Mouse (Mus musculus): Measurements from ENCODE around the gene Ehd1. TPM values are rescaled to one million over a fixed set of nuclear protein-coding genes. Genes with fewer than 3 reads are reported as not detected.
A peak's percentile ranks its signal among the peaks of the same experiment; 100 is the strongest.
"Not testable (repeated sequence)": the region's sequence is repeated elsewhere in the genome, so short reads cannot be mapped to it uniquely, and the experiment has no call there.

Ehd1 gene
- polyA plus RNA-seq, 1 experiment from 2014 or later = 77.2 TPM

- H3K9me3 ChIP-seq (replicated peaks; ENCODE audit: control insufficient read depth, low read length) = no peaks in the 10 kb centered on the region
- no peak overlapping the region for H3K4me2 ChIP-seq (ENCODE audit: low read depth, low read length)
- no peak overlapping the region for H3K4me3 ChIP-seq (replicated peaks; ENCODE audit: low read length)
- peaks cover 13% of the 10 kb centered on the region for H3K36me3 ChIP-seq (ENCODE audit: control insufficient read depth, insufficient read depth, low read length)
- WGBS = 86% methylated on average over 5 of the region's 5 CpGs
- no peak for ATAC-seq (ENCODE audit: insufficient read depth, low FRiP score)
- no peaks in the 10 kb centered on the region for H3K27me3 ChIP-seq (ENCODE audit: control insufficient read depth, insufficient read depth, low read length)
- H3K27ac ChIP-seq (ENCODE audit: low read length) = no peak overlapping the region
- peaks cover 14% of the 10 kb centered on the region for H3K4me1 ChIP-seq (ENCODE audit: control insufficient read depth, insufficient read depth, low read length)
- no peak overlapping the region for H3K9ac ChIP-seq (ENCODE audit: low read length)
Measured at GRCm38 (mm10) chr19:6310181-6310580, 33.7 kb downstream of the Ehd1 start.

GRCm38 (mm10) chr19:6311783-6312182 lies 35.3 kb downstream of the Ehd1 start:
- not testable (repeated sequence) for H3K4me1 ChIP-seq (ENCODE audit: control insufficient read depth, insufficient read depth, low read length); H3K4me2 ChIP-seq (ENCODE audit: low read depth, low read length); H3K4me3 ChIP-seq (replicated peaks; ENCODE audit: low read length); H3K9me3 ChIP-seq (replicated peaks; ENCODE audit: control insufficient read depth, low read length); ATAC-seq (ENCODE audit: insufficient read depth, low FRiP score); H3K27ac ChIP-seq (ENCODE audit: low read length); H3K9ac ChIP-seq (ENCODE audit: low read length); H3K27me3 ChIP-seq (ENCODE audit: control insufficient read depth, insufficient read depth, low read length)
- peaks cover 20% of the 10 kb centered on the region for H3K36me3 ChIP-seq (ENCODE audit: control insufficient read depth, insufficient read depth, low read length)
- WGBS = 90% methylated on average over 3 of the region's 3 CpGs

DNA sequence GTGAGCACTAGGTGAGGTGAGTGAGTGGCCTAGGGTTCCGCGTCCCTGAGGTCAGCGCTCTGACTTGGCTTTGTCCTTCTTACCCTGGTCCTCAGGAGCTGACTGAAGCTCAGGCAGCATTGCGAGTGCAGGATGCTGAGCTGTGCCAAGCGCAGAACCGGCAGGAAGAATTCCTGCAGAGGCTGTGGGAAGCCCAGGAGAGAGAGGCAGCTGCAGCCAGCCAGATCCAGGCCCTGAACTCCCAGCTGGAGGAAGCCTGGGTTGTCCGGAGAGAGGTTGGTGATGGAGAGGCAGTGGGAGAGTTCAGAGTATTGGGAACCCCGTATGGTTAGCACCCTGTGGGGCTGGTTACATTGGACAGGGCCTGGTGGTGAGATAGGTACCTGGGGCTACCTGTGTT lies 37.3 kb downstream of the Ehd1 start:
- H3K4me1 ChIP-seq (ENCODE audit: control insufficient read depth, insufficient read depth, low read length) = peaks cover 2% of the 10 kb centered on the region
- peaks cover 24% of the 10 kb centered on the region for H3K36me3 ChIP-seq (ENCODE audit: control insufficient read depth, insufficient read depth, low read length)
- 91% methylated on average over 8 of the region's 8 CpGs for WGBS
- no peak for ATAC-seq (ENCODE audit: insufficient read depth, low FRiP score)
- no peak overlapping the region for H3K9ac ChIP-seq (ENCODE audit: low read length)
- no peak overlapping the region for H3K27ac ChIP-seq (ENCODE audit: low read length)
- no peak overlapping the region for H3K4me2 ChIP-seq (ENCODE audit: low read depth, low read length)
- H3K9me3 ChIP-seq (replicated peaks; ENCODE audit: control insufficient read depth, low read length) = no peaks in the 10 kb centered on the region
- no peaks in the 10 kb centered on the region for H3K27me3 ChIP-seq (ENCODE audit: control insufficient read depth, insufficient read depth, low read length)
- H3K4me3 ChIP-seq (replicated peaks; ENCODE audit: low read length) = no peak overlapping the region

DNA sequence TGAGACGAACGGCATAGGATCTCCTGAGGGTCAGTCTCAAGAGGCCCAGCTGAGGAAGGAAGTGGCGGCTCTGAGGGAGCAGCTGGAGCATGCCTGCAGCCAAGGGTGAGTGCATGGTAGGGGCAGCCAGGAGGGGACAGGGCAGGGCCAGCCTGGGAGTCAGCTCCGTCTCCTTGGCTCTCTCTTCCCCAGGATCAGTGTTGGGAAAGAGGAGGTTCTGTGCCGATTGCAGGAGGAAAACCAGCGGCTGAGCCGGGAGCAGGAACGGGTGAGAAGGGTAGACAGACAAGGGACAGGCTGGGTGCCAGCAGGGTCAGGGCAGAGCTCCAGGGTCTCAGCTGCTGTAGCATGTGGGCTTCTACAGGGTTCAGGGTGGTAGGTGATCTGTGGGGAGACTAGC lies 38.0 kb downstream of the Ehd1 start:
- Histone ChIP-seq H3K4me1 (ENCODE audit: control insufficient read depth, insufficient read depth, low read length) (no peaks in the 10 kb centered on the region), H3K4me3 (replicated peaks; ENCODE audit: low read length) (no peak overlapping the region), H3K4me2 (ENCODE audit: low read depth, low read length) (no peak overlapping the region), H3K27me3 (ENCODE audit: control insufficient read depth, insufficient read depth, low read length) (no peaks in the 10 kb centered on the region), H3K9me3 (replicated peaks; ENCODE audit: control insufficient read depth, low read length) (no peaks in the 10 kb centered on the region), H3K9ac (ENCODE audit: low read length) (no peak overlapping the region; the same call in 1 of the 2 replicates), H3K36me3 (ENCODE audit: control insufficient read depth, insufficient read depth, low read length) (peaks cover 24% of the 10 kb centered on the region), H3K27ac (ENCODE audit: low read length) (no peak overlapping the region)
- 71% methylated on average over 8 of the region's 8 CpGs for WGBS
- ATAC-seq (ENCODE audit: insufficient read depth, low FRiP score) = no peak

- Histone ChIP-seq H3K36me3 (ENCODE audit: control insufficient read depth, insufficient read depth, low read length) (peaks cover 28% of the 10 kb centered on the region), H3K27me3 (ENCODE audit: control insufficient read depth, insufficient read depth, low read length) (no peaks in the 10 kb centered on the region), H3K4me1 (ENCODE audit: control insufficient read depth, insufficient read depth, low read length) (no peaks in the 10 kb centered on the region), H3K9ac (ENCODE audit: low read length) (no peak overlapping the region), H3K4me2 (ENCODE audit: low read depth, low read length) (no peak overlapping the region), H3K4me3 (replicated peaks; ENCODE audit: low read length) (no peak overlapping the region), H3K27ac (ENCODE audit: low read length) (no peak overlapping the region), H3K9me3 (replicated peaks; ENCODE audit: control insufficient read depth, low read length) (no peaks in the 10 kb centered on the region)
- 75% methylated on average over 14 of the region's 14 CpGs for WGBS
- ATAC-seq (ENCODE audit: insufficient read depth, low FRiP score) = no peak
Measured at GRCm38 (mm10) chr19:6315573-6315972, 39.0 kb downstream of the Ehd1 start.

- peaks cover 7% of the 10 kb centered on the region for H3K4me1 ChIP-seq (ENCODE audit: control insufficient read depth, insufficient read depth, low read length)
- H3K9ac ChIP-seq (ENCODE audit: low read length) = no peak overlapping the region
- H3K4me3 ChIP-seq (replicated peaks; ENCODE audit: low read length) = no peak overlapping the region
- peaks cover 23% of the 10 kb centered on the region for H3K36me3 ChIP-seq (ENCODE audit: control insufficient read depth, insufficient read depth, low read length)
- 89% methylated on average over 12 of the region's 12 CpGs for WGBS
- H3K9me3 ChIP-seq (replicated peaks; ENCODE audit: control insufficient read depth, low read length) = no peaks in the 10 kb centered on the region
- ATAC-seq (ENCODE audit: insufficient read depth, low FRiP score) = no peak
- H3K4me2 ChIP-seq (ENCODE audit: low read depth, low read length) = no peak overlapping the region
- no peaks in the 10 kb centered on the region for H3K27me3 ChIP-seq (ENCODE audit: control insufficient read depth, insufficient read depth, low read length)
- H3K27ac ChIP-seq (ENCODE audit: low read length) = no peak overlapping the region
Measured at GRCm38 (mm10) chr19:6318145-6318544, 41.6 kb downstream of the Ehd1 start.

GRCm38 (mm10) chr19:6321358-6321757 lies 44.8 kb downstream of the Ehd1 start:
- ATAC-seq (ENCODE audit: insufficient read depth, low FRiP score) = peak; percentile 15; the same call in 1 of the 2 replicates
- Histone ChIP-seq H3K36me3 (ENCODE audit: control insufficient read depth, insufficient read depth, low read length) (peaks cover 17% of the 10 kb centered on the region), H3K4me2 (ENCODE audit: low read depth, low read length) (peak overlapping the region; percentile 19; the same call in 1 of the 2 replicates), H3K9me3 (replicated peaks; ENCODE audit: control insufficient read depth, low read length) (no peaks in the 10 kb centered on the region), H3K9ac (ENCODE audit: low read length) (no peak overlapping the region), H3K27ac (ENCODE audit: low read length) (peak overlapping the region; percentile 69), H3K4me3 (replicated peaks; ENCODE audit: low read length) (no peak overlapping the region), H3K4me1 (ENCODE audit: control insufficient read depth, insufficient read depth, low read length) (peaks cover 7% of the 10 kb centered on the region), H3K27me3 (ENCODE audit: control insufficient read depth, insufficient read depth, low read length) (no peaks in the 10 kb centered on the region)
- WGBS = 61% methylated on average over 8 of the region's 8 CpGs

DNA sequence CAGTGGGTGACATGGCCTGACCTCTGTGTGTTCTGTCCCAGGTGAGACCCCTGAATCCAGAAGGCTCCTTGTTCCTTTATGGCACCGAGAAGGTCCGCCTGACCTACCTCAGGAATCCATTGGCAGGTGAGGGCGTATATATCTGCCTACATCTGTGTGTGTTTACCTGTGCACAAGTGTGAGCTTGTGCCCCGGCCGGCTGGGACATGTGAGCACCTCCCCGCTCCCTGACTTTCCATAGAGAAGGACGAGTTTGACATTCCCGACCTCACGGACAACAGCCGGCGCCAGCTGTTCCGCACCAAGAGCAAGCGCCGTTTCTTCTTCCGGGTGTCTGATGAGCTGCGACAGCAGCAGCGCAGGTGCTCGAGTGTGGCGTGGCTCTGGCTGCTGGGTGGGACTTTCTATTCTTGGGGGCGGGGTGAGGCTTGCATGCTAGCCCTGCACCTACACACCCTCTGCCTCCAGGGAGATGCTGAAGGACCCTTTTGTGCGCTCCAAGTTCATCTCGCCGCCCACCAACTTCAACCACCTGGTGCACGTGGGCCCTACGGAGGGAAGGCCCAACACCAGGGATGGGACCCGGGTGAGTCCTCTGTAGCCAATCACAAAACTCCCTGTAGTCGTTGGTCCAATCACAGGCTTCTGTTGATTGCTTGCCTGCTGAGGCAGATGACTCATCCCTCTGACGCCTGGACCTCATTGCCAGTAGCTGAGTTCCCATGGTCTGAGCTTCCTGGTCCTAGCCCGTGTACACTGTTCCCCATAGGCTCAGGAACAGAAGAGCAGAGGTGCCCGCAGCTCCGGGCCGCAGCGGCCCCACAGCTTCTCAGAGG lies 45.5 kb downstream of the Ehd1 start:
- WGBS = 61% methylated on average over 33 of the region's 33 CpGs
- Histone ChIP-seq H3K27ac (ENCODE audit: low read length) (peak overlapping the region; percentile 69), H3K9me3 (replicated peaks; ENCODE audit: control insufficient read depth, low read length) (no peaks in the 10 kb centered on the region), H3K4me3 (replicated peaks; ENCODE audit: low read length) (no peak overlapping the region), H3K36me3 (ENCODE audit: control insufficient read depth, insufficient read depth, low read length) (peaks cover 13% of the 10 kb centered on the region), H3K9ac (ENCODE audit: low read length) (no peak overlapping the region), H3K4me2 (ENCODE audit: low read depth, low read length) (peak overlapping the region; percentile 19; the same call in 1 of the 2 replicates), H3K4me1 (ENCODE audit: control insufficient read depth, insufficient read depth, low read length) (peaks cover 7% of the 10 kb centered on the region), H3K27me3 (ENCODE audit: control insufficient read depth, insufficient read depth, low read length) (no peaks in the 10 kb centered on the region)
- ATAC-seq (ENCODE audit: insufficient read depth, low FRiP score) = peak; percentile 82

DNA sequence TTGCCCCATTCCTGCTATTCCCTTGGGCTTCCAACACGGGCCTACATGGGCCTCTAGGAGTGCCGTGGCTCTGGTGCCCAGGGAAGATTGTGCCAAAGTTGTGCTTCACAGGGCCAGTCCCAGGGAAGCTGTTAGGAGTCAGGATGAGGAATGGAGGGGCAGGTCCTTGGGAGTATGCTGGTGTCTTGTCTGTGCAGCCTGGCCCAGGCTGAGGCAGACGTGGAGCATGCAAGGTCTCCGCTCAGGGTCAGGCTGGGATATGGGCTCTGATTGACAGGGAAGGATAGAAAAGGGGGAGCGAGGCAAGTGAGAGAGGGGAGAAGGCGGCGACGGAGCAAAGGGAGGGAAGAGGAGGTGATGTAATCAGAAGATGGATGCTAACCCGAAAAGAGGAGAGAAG lies 48.2 kb downstream of the Ehd1 start:
- Histone ChIP-seq H3K9me3 (replicated peaks; ENCODE audit: control insufficient read depth, low read length) (no peaks in the 10 kb centered on the region), H3K36me3 (ENCODE audit: control insufficient read depth, insufficient read depth, low read length) (peaks cover 11% of the 10 kb centered on the region; the same call in 1 of the 2 replicates), H3K4me1 (ENCODE audit: control insufficient read depth, insufficient read depth, low read length) (peaks cover 7% of the 10 kb centered on the region), H3K27ac (ENCODE audit: low read length) (no peak overlapping the region), H3K4me3 (replicated peaks; ENCODE audit: low read length) (no peak overlapping the region), H3K9ac (ENCODE audit: low read length) (no peak overlapping the region), H3K27me3 (ENCODE audit: control insufficient read depth, insufficient read depth, low read length) (no peaks in the 10 kb centered on the region), H3K4me2 (ENCODE audit: low read depth, low read length) (no peak overlapping the region)
- no peak for ATAC-seq (ENCODE audit: insufficient read depth, low FRiP score)
- 76% methylated on average over 9 of the region's 9 CpGs for WGBS
